Mouse (Mus musculus) midbrain, postnatal 0 days (tissue): ENCODE results near the gene Blzf1. TPM values are rescaled to one million over a fixed set of nuclear protein-coding genes. Genes with fewer than 3 reads are reported as not detected.

ENCODE experiments used
- ATAC-seq: fragments of 200-750 bp; cut with Nextera tagmentation; 2 replicates; pipeline ENCODE4 v1.8.0; 2017; ENCODE audit warnings: moderate number of reproducible peaks, mild to moderate bottlenecking, moderate TSS enrichment, moderate library complexity; ENCODE audit not compliant: low FRiP score
- DNase-seq: peaks from one replicate; pipeline ENCODE4 v3.0.0-alpha.2; 2015; ENCODE audit warnings: low spot score
- H3K27ac ChIP-seq: fragments of 300-500 bp; sonication (generic); 2 replicates; pipeline ENCODE4 v1.5.1; 2014; ENCODE audit warnings: low read depth, mild to moderate bottlenecking, low read length, mixed read lengths
- H3K27me3 ChIP-seq: fragments of 300-500 bp; sonication (generic); 2 replicates; pipeline ENCODE4 v1.6.1; 2014; ENCODE audit warnings: low read length, control low read depth, mixed read lengths; ENCODE audit not compliant: insufficient read depth
- H3K36me3 ChIP-seq: fragments of 300-500 bp; sonication (generic); 2 replicates; pipeline ENCODE4 v1.6.1; 2014; ENCODE audit warnings: low read length, control low read depth, mixed read lengths; ENCODE audit not compliant: insufficient read depth
- H3K4me1 ChIP-seq: fragments of 300-500 bp; sonication (generic); 2 replicates; pipeline ENCODE4 v1.6.1; 2014; ENCODE audit warnings: mild to moderate bottlenecking, control low read depth, antibody characterized with exemption, low read length, mixed read lengths; ENCODE audit not compliant: insufficient read depth
- H3K4me2 ChIP-seq: fragments of 300-500 bp; sonication (generic); 2 replicates; pipeline ENCODE4 v1.6.1; 2014; ENCODE audit warnings: low read depth, mild to moderate bottlenecking, low read length, mixed read lengths; ENCODE audit not compliant: poor library complexity, severe bottlenecking
- H3K4me3 ChIP-seq: fragments of 300-500 bp; sonication (generic); 2 replicates; pipeline ENCODE4 v1.5.1; 2014; ENCODE audit warnings: low read depth, mild to moderate bottlenecking, low read length, moderate library complexity
- H3K9ac ChIP-seq: fragments of 300-500 bp; sonication (generic); replicated peaks from 2 replicates; pipeline ENCODE4 v1.6.1; 2014; ENCODE audit warnings: mild to moderate bottlenecking, low read length, moderate library complexity, mixed read lengths; ENCODE audit not compliant: poor library complexity, severe bottlenecking
- H3K9me3 ChIP-seq: fragments of 300-500 bp; sonication (generic); 2 replicates; pipeline ENCODE4 v1.6.1; 2016; ENCODE audit warnings: low read length, control low read depth
- CTCF ChIP-seq: IDR thresholded peaks from 2 replicates; pipeline ENCODE4 v1.5.1; 2016; ENCODE audit warnings: antibody characterized with exemption, mild to moderate bottlenecking
- WGBS: fragments of 180-500 bp; shearing (Covaris S2); extraction: QIAGEN DNeasy Blood & Tissue Kit; methylation state at CpG from one replicate; pipeline ENCODE4 v1.1.7; 2014; 5-methylcytosine and 5-hydroxymethylcytosine counted together
- polyA plus RNA-seq: library from polyadenylated mRNA; unstranded; fragments of >200 nt; fragmentation: Nextera tagmentation; extraction: Ambion mirVana; gene quantifications from 2 replicates; pipeline ENCODE4 v1.2.1, GENCODE M21; 2015
- total RNA-seq: library from RNA; depleted of rRNA; stranded (reverse); fragments of >200 nt; gene quantifications from 2 replicates; pipeline ENCODE4 v1.2.3, GENCODE M21; 2014

The Blzf1 gene
- total and polyA plus RNA-seq, 2 experiments from 2014 or later = 16.7 to 22.5 TPM

DNA sequence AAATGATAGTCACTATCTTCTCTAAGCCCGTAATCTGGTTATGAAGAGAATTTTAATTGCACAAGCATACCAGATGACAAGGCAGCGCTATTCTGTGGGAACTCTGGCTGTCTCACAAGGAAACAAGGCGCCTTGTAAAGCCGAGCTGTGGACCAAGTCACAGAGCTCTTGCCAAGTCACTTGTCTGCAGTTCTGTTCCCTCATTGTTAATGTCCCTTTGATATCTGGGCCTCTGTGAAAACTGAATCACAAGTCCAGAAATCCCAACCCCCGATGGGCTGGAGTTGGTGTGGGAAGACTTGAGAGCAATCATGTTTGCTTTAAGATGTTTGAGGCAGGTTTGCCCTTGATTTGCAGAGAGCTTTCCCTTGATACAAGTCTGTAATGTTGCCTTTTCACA lies 13.4 kb upstream of the Blzf1 start:
- WGBS = 53% methylated on average over 5 of the region's 5 CpGs
- Histone ChIP-seq H3K4me2 (no peak overlapping the region), H3K9me3 (no peaks in the 10 kb centered on the region), H3K9ac (no peak overlapping the region), H3K27me3 (no peaks in the 10 kb centered on the region), H3K4me1 (no peaks in the 10 kb centered on the region), H3K27ac (no peak overlapping the region), H3K4me3 (no peak overlapping the region), H3K36me3 (no peaks in the 10 kb centered on the region)
- DNase-seq = peak; percentile 74
- no peak for TF ChIP-seq CTCF
- peak; percentile 21; the same call in 1 of the 2 replicates for ATAC-seq

DNA sequence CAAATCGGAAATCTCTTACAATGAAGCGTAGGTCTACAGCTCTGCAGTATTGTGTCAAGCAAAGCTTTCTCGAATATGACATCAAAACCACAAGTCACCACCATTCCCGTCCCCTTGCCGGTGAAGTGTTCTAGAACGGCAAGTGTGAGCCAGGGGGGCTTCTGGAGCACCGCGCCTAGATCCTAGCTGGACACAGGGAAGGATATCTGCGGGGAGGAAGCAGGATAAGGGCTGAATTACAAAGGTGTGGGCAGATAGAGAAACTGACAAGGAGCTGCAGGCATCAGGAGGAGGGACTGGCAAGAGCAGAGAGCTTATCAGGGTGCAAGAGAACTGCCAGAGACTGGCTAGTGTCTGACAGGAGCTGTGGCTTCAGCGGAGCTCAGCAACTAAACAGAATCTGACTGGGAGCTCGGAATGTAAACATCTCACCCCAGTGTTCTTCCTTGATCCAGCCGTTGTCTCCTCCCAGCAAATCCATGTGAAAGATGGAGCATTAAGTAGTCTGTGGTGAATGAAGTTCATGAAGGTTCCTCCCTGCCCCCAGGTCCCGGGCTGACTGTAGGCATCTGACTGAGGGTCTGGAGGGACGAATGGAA lies 12.4 kb upstream of the Blzf1 start:
- TF ChIP-seq CTCF = no peak
- Histone ChIP-seq H3K36me3 (no peaks in the 10 kb centered on the region), H3K27ac (no peak overlapping the region), H3K9me3 (no peaks in the 10 kb centered on the region), H3K4me1 (no peaks in the 10 kb centered on the region), H3K9ac (no peak overlapping the region), H3K4me3 (no peak overlapping the region), H3K27me3 (no peaks in the 10 kb centered on the region), H3K4me2 (no peak overlapping the region)
- 77% methylated on average over 14 of the region's 14 CpGs for WGBS
- ATAC-seq (no peak), DNase-seq (no peak)

DNA sequence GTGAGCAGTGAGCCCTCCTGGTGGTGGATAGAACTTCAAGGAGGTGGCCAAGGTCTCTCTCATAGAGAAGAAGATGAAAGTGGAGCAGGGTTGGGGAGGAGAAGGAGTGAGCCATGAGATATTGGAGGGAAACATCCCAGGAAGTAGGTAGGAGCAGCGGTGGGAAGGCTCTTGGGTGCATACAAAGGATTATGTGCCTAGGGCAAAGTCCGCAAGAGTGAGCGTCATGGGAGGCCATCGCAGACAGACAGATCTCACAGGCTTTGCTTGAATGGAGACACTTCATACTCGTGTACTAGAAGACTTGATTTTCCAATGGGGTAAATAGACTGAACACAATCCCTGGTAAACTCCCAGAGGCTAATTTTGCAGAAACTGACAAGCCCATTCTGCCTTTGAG lies 11.2 kb upstream of the Blzf1 start:
- no peak overlapping the region for H3K4me3 ChIP-seq
- WGBS = 89% methylated on average over 5 of the region's 5 CpGs
- no peak for TF ChIP-seq CTCF
- H3K4me2 ChIP-seq = no peak overlapping the region
- no peak overlapping the region for H3K27ac ChIP-seq
- DNase-seq (no peak), ATAC-seq (no peak)
- 0 out of 2 replicates have a peak, but pooled peaks cover 5% of the 10 kb centered on the region for H3K36me3 ChIP-seq
- H3K27me3 ChIP-seq = no peaks in the 10 kb centered on the region
- H3K9ac ChIP-seq = no peak overlapping the region
- H3K4me1 ChIP-seq = no peaks in the 10 kb centered on the region
- no peaks in the 10 kb centered on the region for H3K9me3 ChIP-seq

DNA sequence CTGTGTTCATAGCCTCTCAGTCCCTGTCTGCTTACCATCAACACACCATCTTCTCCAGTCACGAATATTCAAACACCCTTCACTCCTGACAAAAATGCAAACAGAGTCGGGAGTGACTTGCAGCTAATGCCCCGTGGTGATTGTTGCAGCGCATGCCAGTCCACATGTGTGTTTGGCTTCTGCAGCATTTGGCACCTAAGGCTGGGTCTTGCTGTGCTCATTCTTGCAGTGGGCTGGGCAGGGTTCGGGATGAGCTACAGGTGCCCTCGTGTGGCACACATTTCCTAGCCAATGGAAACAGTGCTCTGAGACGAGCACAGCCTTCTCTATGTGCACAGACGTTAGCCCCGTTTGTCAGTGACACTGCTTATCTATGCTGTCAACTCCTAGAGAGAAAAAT lies 10.0 kb upstream of the Blzf1 start:
- no peaks in the 10 kb centered on the region for H3K27me3 ChIP-seq
- WGBS = 87% methylated on average over 9 of the region's 9 CpGs
- no peak for ATAC-seq
- H3K4me1 ChIP-seq = no peaks in the 10 kb centered on the region
- no peak overlapping the region for H3K4me3 ChIP-seq
- TF ChIP-seq CTCF = no peak
- no peaks in the 10 kb centered on the region for H3K9me3 ChIP-seq
- no peak overlapping the region for H3K4me2 ChIP-seq
- H3K27ac ChIP-seq = no peak overlapping the region
- peaks cover 12% of the 10 kb centered on the region for H3K36me3 ChIP-seq
- H3K9ac ChIP-seq = 0 out of 2 replicates have a peak overlapping the region, but pooled peaks have one; percentile 13
- DNase-seq = no peak

DNA sequence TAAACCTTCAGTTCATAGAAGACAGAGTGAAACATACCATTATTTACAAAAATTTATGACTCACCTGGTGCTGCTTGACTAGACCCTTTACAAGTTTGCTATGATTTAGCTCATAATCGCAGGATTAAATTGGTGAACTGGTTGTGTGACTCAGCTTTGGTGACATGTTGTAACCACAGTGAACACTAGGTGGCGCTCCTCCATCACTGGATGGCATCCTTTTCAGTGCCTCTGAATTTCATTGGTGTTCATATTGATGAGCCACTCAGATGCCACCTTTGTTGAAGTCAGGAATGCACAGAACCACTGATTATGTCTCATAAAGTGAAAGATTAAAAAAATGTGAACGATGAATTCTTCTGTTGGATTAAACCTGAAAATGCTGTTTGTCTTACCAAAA lies 9.4 kb upstream of the Blzf1 start:
- Histone ChIP-seq H3K27ac (no peak overlapping the region), H3K4me3 (no peak overlapping the region), H3K27me3 (no peaks in the 10 kb centered on the region), H3K9ac (no peak overlapping the region), H3K4me1 (no peaks in the 10 kb centered on the region), H3K36me3 (peaks cover 12% of the 10 kb centered on the region), H3K4me2 (no peak overlapping the region), H3K9me3 (no peaks in the 10 kb centered on the region)
- DNase-seq (peak; percentile 88), ATAC-seq (peak; percentile 59)
- peak; percentile 100 for TF ChIP-seq CTCF
- WGBS = 19% methylated on average over 3 of the region's 3 CpGs

DNA sequence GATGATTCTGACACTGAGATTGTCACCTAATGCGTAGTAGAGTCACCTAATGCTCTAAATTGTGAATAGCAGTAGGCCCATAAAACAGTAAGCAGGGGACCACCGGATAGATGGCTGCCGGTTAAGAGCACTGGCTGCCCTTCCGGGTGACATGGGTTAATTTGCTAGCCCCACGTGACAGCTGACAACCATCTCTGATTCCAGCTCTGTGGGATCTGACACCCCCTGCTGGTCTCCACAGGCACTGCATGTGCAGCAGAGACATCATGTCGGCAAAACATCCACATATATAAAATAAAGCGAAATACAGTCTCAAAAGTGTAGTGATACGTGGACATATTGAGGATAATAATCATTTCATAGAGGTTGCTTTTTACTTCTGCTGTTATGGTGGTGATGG lies 8.0 kb upstream of the Blzf1 start:
- H3K4me2 ChIP-seq = no peak overlapping the region
- DNase-seq = peak; percentile 34
- TF ChIP-seq CTCF = peak; percentile 79
- 75% methylated on average over 8 of the region's 8 CpGs for WGBS
- H3K27me3 ChIP-seq = no peaks in the 10 kb centered on the region
- no peaks in the 10 kb centered on the region for H3K9me3 ChIP-seq
- no peak overlapping the region for H3K9ac ChIP-seq
- ATAC-seq = no peak
- no peaks in the 10 kb centered on the region for H3K4me1 ChIP-seq
- no peak overlapping the region for H3K4me3 ChIP-seq
- H3K27ac ChIP-seq = no peak overlapping the region
- peaks cover 12% of the 10 kb centered on the region for H3K36me3 ChIP-seq
